Mouse (Mus musculus) heart, adult 11 months (tissue): ENCODE measurements at regions not wholly inside any gene's neighbourhood (a gene's known extent, or its start where the extent isn't known, plus 50 kb on each side); places are given as distances from the start of the nearest gene placed in this dataset.

ENCODE experiments used
- DNase-seq: peaks from one replicate; pipeline ENCODE4 v3.0.0; 2022

GRCm38 (mm10) chr15:93699971-93700370, 104.3 kb upstream of the Prickle1 start:
- DNase-seq = peak; percentile 91

GRCm38 (mm10) chr15:93698182-93698822, 102.6 kb upstream of the Prickle1 start:
- peak; percentile 97 for DNase-seq

- peak; percentile 72 for DNase-seq
Observed at GRCm38 (mm10) chr15:93690717-93691116, 95.0 kb upstream of the Prickle1 start.

- peak; percentile 86 for DNase-seq
Observed at GRCm38 (mm10) chr15:93690011-93690410, 94.3 kb upstream of the Prickle1 start.

- DNase-seq = peak; percentile 83
Observed at GRCm38 (mm10) chr15:93686385-93686784, 90.7 kb upstream of the Prickle1 start.

GRCm38 (mm10) chr15:93681602-93682001, 85.9 kb upstream of the Prickle1 start:
- DNase-seq = peak; percentile 64

- DNase-seq = peak; percentile 56
Observed at GRCm38 (mm10) chr15:93675624-93676023, 79.9 kb upstream of the Prickle1 start.

GRCm38 (mm10) chr15:93673976-93674375, 78.3 kb upstream of the Prickle1 start:
- peak; percentile 52 for DNase-seq

GRCm38 (mm10) chr15:93663876-93664275, 68.2 kb upstream of the Prickle1 start:
- DNase-seq = peak; percentile 73

- peak; percentile 62 for DNase-seq
Observed at GRCm38 (mm10) chr15:93662601-93663000, 66.9 kb upstream of the Prickle1 start.

GRCm38 (mm10) chr15:93661801-93662200, 66.1 kb upstream of the Prickle1 start:
- peak; percentile 52 for DNase-seq

- DNase-seq = peak; percentile 59
Observed at GRCm38 (mm10) chr15:93660952-93661648, 65.4 kb upstream of the Prickle1 start.

- peak; percentile 51 for DNase-seq
Observed at GRCm38 (mm10) chr15:93657171-93657570, 61.5 kb upstream of the Prickle1 start.

GRCm38 (mm10) chr15:93656713-93657112, 61.0 kb upstream of the Prickle1 start:
- DNase-seq = peak; percentile 46

- peak; percentile 24 for DNase-seq
Observed at GRCm38 (mm10) chr15:93655743-93656142, 60.1 kb upstream of the Prickle1 start.

- DNase-seq = peak; percentile 78
Observed at GRCm38 (mm10) chr15:93655243-93655642, 59.6 kb upstream of the Prickle1 start.

- DNase-seq = peak; percentile 61
Observed at GRCm38 (mm10) chr15:93653378-93653777, 57.7 kb upstream of the Prickle1 start.

GRCm38 (mm10) chr15:93650981-93651757, 55.5 kb upstream of the Prickle1 start:
- peak; percentile 91 for DNase-seq

GRCm38 (mm10) chr15:93650009-93650522, 54.4 kb upstream of the Prickle1 start:
- peak; percentile 19 for DNase-seq

GRCm38 (mm10) chr15:93648646-93649045, 53.0 kb upstream of the Prickle1 start:
- peak; percentile 17 for DNase-seq

- DNase-seq = no peak
Observed at GRCm38 (mm10) chr15:93646820-93647219, 51.1 kb upstream of the Prickle1 start.

GRCm38 (mm10) chr15:93645950-93646349, 50.3 kb upstream of the Prickle1 start:
- DNase-seq = peak; percentile 9
